Mouse (Mus musculus) liver, embryonic 13.5 days (tissue): ENCODE data around the gene Adgre1. TPM values are rescaled to one million over a fixed set of nuclear protein-coding genes. Genes with fewer than 3 reads are reported as not detected.

ENCODE experiments used
- polyA plus RNA-seq: library from polyadenylated mRNA; unstranded; fragments of >200 nt; fragmentation: Nextera tagmentation; extraction: Ambion mirVana; gene quantifications from 2 replicates; pipeline ENCODE4 v1.2.1, GENCODE M21; 2015

Gene Adgre1
- polyA plus RNA-seq, 1 experiment from 2014 or later = 17.0 TPM

Other genes starting within 250 kb of the Adgre1 start
- not detected in 2 replicates for gene Cd70, start 208.9 kb upstream of the Adgre1 start, polyA plus RNA-seq
- 1.4 and 1.8 TPM in 2 replicates for gene Tnfsf14, start 164.5 kb upstream of the Adgre1 start, polyA plus RNA-seq
- gene C3, start 130.6 kb upstream of the Adgre1 start, polyA plus RNA-seq = 98.2 and 119 TPM in 2 replicates
- 13.7 and 15.2 TPM in 2 replicates for gene Gpr108, start 110.2 kb upstream of the Adgre1 start, polyA plus RNA-seq
- 10.4 and 11.9 TPM in 2 replicates for gene Trip10, start 109.2 kb upstream of the Adgre1 start, polyA plus RNA-seq
- 11.6 and 12.5 TPM in 2 replicates for gene Vav1, start 79.6 kb upstream of the Adgre1 start, polyA plus RNA-seq
- gene Vmn2r120, start 186.8 kb downstream of the Adgre1 start, polyA plus RNA-seq = not detected in 2 replicates